Mouse (Mus musculus): Measurements from ENCODE around the gene Tet3. TPM values are rescaled to one million over a fixed set of nuclear protein-coding genes. Genes with fewer than 3 reads are reported as not detected.

Gene Tet3
- 10 to 100 TPM; 63.7 to 77.2 TPM for total RNA-seq (2021)

GRCm38 (mm10) chr6:83459034-83459644, at the start of gene Tet3:
Gene Tet3 (minus strand): TSS chr6:83459084.
- intact Hi-C loops (cut with DNase I): loop anchor here (5.0 kb wide), 1 partner anchor 48 kb away; the partner anchor contains the start of gene Dguok
- no peak for DNase-seq (ENCODE audit: low spot score in 2 of 2)

- DNase-seq (ENCODE audit: low spot score in 2 of 2): no peak
- intact Hi-C loops (cut with DNase I): loop anchor here (5.0 kb wide), 3 partner anchors 35 to 65 kb away; partner anchors contain the start of genes Stambp and Tet3
Measured at GRCm38 (mm10) chr6:83507168-83507546, 48.3 kb upstream of the Tet3 start.

GRCm38 (mm10) chr6:83506258-83507167, 47.6 kb upstream of the Tet3 start, which contains the start of gene Dguok:
Gene Dguok (minus strand): TSS chr6:83506969.
- DNase-seq (ENCODE audit: low spot score in 2 of 2): peak; percentile 98
- intact Hi-C loops (cut with DNase I): loop anchor here (1.0 to 5.0 kb wide), 4 partner anchors 36 to 66 kb away; partner anchors contain the start of genes Stambp and Tet3

- DNase-seq (ENCODE audit: low spot score in 2 of 2): no peak
- intact Hi-C loops (cut with DNase I): loop anchor here (5.0 kb wide), 3 partner anchors 37 to 67 kb away; partner anchors contain the start of genes Stambp and Tet3
Measured at GRCm38 (mm10) chr6:83505554-83505953, 46.7 kb upstream of the Tet3 start.

GRCm38 (mm10) chr6:83503361-83503760, 44.5 kb upstream of the Tet3 start:
- no peak for DNase-seq (ENCODE audit: low spot score in 2 of 2)
- intact Hi-C loops (cut with DNase I): no loop called here

- DNase-seq (ENCODE audit: low spot score in 2 of 2): peak; percentile 55 to 67
- intact Hi-C loops (cut with DNase I): no loop called here
Measured at GRCm38 (mm10) chr6:83502656-83503055, 43.8 kb upstream of the Tet3 start.

GRCm38 (mm10) chr6:83501524-83502310, 42.8 kb upstream of the Tet3 start:
- DNase-seq (ENCODE audit: low spot score in 2 of 2): no peak
- intact Hi-C loops (cut with DNase I): no loop called here

- no peak for DNase-seq (ENCODE audit: low spot score in 2 of 2)
- intact Hi-C loops (cut with DNase I): no loop called here
Measured at GRCm38 (mm10) chr6:83500462-83500861, 41.6 kb upstream of the Tet3 start.

- DNase-seq (ENCODE audit: low spot score in 2 of 2): peak; percentile 40 to 58
- intact Hi-C loops (cut with DNase I): no loop called here
Measured at GRCm38 (mm10) chr6:83499078-83499477, 40.2 kb upstream of the Tet3 start.

- DNase-seq (ENCODE audit: low spot score in 2 of 2): no peak
Measured at GRCm38 (mm10) chr6:83496753-83497710, 38.1 kb upstream of the Tet3 start.

GRCm38 (mm10) chr6:83496009-83496752, 37.3 kb upstream of the Tet3 start:
- DNase-seq (ENCODE audit: low spot score in 2 of 2): no peak
- intact Hi-C loops (cut with DNase I): no loop called here

More at GRCm38 (mm10) chr6:83496753-83497710, 38.1 kb upstream of the Tet3 start:
- intact Hi-C loops (cut with DNase I): no loop called here

GRCm38 (mm10) chr6:83490622-83491021, 31.7 kb upstream of the Tet3 start:
- intact Hi-C loops (cut with DNase I): no loop called here
- DNase-seq (ENCODE audit: low spot score in 2 of 2): no peak

- intact Hi-C loops (cut with DNase I): no loop called here
- DNase-seq (ENCODE audit: low spot score in 2 of 2): no peak
Measured at GRCm38 (mm10) chr6:83488200-83488599, 29.3 kb upstream of the Tet3 start.

- intact Hi-C loops (cut with DNase I): no loop called here
- no peak for DNase-seq (ENCODE audit: low spot score in 2 of 2)
Measured at GRCm38 (mm10) chr6:83487298-83487697, 28.4 kb upstream of the Tet3 start.

- intact Hi-C loops (cut with DNase I): no loop called here
- no peak for DNase-seq (ENCODE audit: low spot score in 2 of 2)
Measured at GRCm38 (mm10) chr6:83485854-83486253, 27.0 kb upstream of the Tet3 start.

- DNase-seq (ENCODE audit: low spot score in 2 of 2): no peak
- intact Hi-C loops (cut with DNase I): no loop called here
Measured at GRCm38 (mm10) chr6:83483776-83484175, 24.9 kb upstream of the Tet3 start.

- intact Hi-C loops (cut with DNase I): no loop called here
- DNase-seq (ENCODE audit: low spot score in 2 of 2): no peak
Measured at GRCm38 (mm10) chr6:83482418-83483085, 23.7 kb upstream of the Tet3 start.

Data from left cerebral cortex, postnatal 36 days (tissue).